Mouse (Mus musculus) embryonic facial prominence, embryonic 13.5 days (tissue): ENCODE measurements around the gene Lrrc34. TPM values are rescaled to one million over a fixed set of nuclear protein-coding genes. Genes with fewer than 3 reads are reported as not detected.

Experiments used
- ATAC-seq: fragments of 200-750 bp; cut with Nextera tagmentation; 2 replicates; pipeline ENCODE4 v1.8.0; 2017; ENCODE audit warnings: low read depth; ENCODE audit not compliant: insufficient number of reproducible peaks, insufficient read depth, low FRiP score, low TSS enrichment
- H3K27ac ChIP-seq: fragments of 300-500 bp; sonication (generic); 2 replicates; pipeline ENCODE4 v1.5.1; 2015; ENCODE audit warnings: moderate library complexity, mild to moderate bottlenecking, inconsistent platforms
- H3K27me3 ChIP-seq: fragments of 300-500 bp; sonication (generic); 2 replicates; pipeline ENCODE4 v1.6.1; 2015; ENCODE audit warnings: mild to moderate bottlenecking, inconsistent platforms
- H3K36me3 ChIP-seq: fragments of 300-500 bp; sonication (generic); 2 replicates; pipeline ENCODE4 v1.6.1; 2015; ENCODE audit warnings: mild to moderate bottlenecking, inconsistent platforms
- H3K4me1 ChIP-seq: fragments of 300-500 bp; sonication (generic); 2 replicates; pipeline ENCODE4 v1.6.1; 2015; ENCODE audit warnings: inconsistent platforms
- H3K4me2 ChIP-seq: fragments of 300-500 bp; sonication (generic); 2 replicates; pipeline ENCODE4 v1.6.1; 2015; ENCODE audit warnings: moderate library complexity, mild to moderate bottlenecking, inconsistent platforms
- H3K4me3 ChIP-seq: fragments of 300-500 bp; sonication (generic); 2 replicates; pipeline ENCODE4 v1.5.1; 2015; ENCODE audit warnings: mild to moderate bottlenecking, inconsistent platforms
- H3K9ac ChIP-seq: fragments of 300-500 bp; sonication (generic); 2 replicates; pipeline ENCODE4 v1.6.1; 2015; ENCODE audit warnings: mild to moderate bottlenecking, inconsistent platforms
- H3K9me3 ChIP-seq: fragments of 300-500 bp; sonication (generic); 2 replicates; pipeline ENCODE4 v1.6.1; 2016; ENCODE audit warnings: inconsistent platforms
- WGBS: fragments of 180-500 bp; shearing (Covaris S2); methylation state at CpG from one replicate; pipeline ENCODE4 v1.1.7; 2015; ENCODE audit warnings: mixed read lengths; 5-methylcytosine and 5-hydroxymethylcytosine counted together
- polyA plus RNA-seq: library from polyadenylated mRNA; unstranded; fragments of >200 nt; fragmentation: Nextera tagmentation; extraction: Ambion mirVana; gene quantifications from 2 replicates; pipeline ENCODE4 v1.2.1, GENCODE M21; 2015

The Lrrc34 gene
- polyA plus RNA-seq = 1.3 and 1.4 TPM in 2 replicates

- Histone ChIP-seq H3K4me3 (peak within 1 kb of the TSS; percentile 46), H3K9me3 (no peaks in the 10 kb centered on the region), H3K4me2 (peak within 1 kb of the TSS; percentile 77), H3K9ac (peak within 1 kb of the TSS; percentile 68), H3K4me1 (peaks cover 22% of the 10 kb centered on the region), H3K27ac (no peak within 1 kb of the TSS), H3K36me3 (no peaks in the 10 kb centered on the region), H3K27me3 (peaks cover 39% of the 10 kb centered on the region)
- 3% methylated on average over 25 of the region's 25 CpGs for WGBS
- peak; percentile 72 for ATAC-seq
Observed at GRCm38 (mm10) chr3:30647440-30648090, at the start of gene Lrrc34. Gene Lrrc34 (minus strand): TSS chr3:30647869.

GRCm38 (mm10) chr3:30696346-30696745, 48.7 kb upstream of the Lrrc34 start:
- no peak for ATAC-seq
- 10% methylated on average over 2 of the region's 2 CpGs for WGBS
- Histone ChIP-seq H3K9ac (no peak overlapping the region), H3K27me3 (no peaks in the 10 kb centered on the region), H3K4me2 (no peak overlapping the region), H3K27ac (no peak overlapping the region), H3K4me3 (no peak overlapping the region), H3K9me3 (no peaks in the 10 kb centered on the region), H3K4me1 (no peaks in the 10 kb centered on the region), H3K36me3 (no peaks in the 10 kb centered on the region)

GRCm38 (mm10) chr3:30695661-30696060, 48.0 kb upstream of the Lrrc34 start:
- no peaks in the 10 kb centered on the region for H3K4me1 ChIP-seq
- ATAC-seq = no peak
- WGBS = 92% methylated on average over 2 of the region's 2 CpGs

GRCm38 (mm10) chr3:30690976-30691375, 43.3 kb upstream of the Lrrc34 start:
- Histone ChIP-seq H3K4me2 (no peak overlapping the region), H3K27me3 (no peaks in the 10 kb centered on the region), H3K27ac (no peak overlapping the region), H3K9me3 (no peaks in the 10 kb centered on the region), H3K9ac (no peak overlapping the region), H3K4me1 (no peaks in the 10 kb centered on the region), H3K4me3 (no peak overlapping the region), H3K36me3 (no peaks in the 10 kb centered on the region)
- ATAC-seq = no peak
- 54% methylated on average over 7 of the region's 7 CpGs for WGBS

More at GRCm38 (mm10) chr3:30695661-30696060, 48.0 kb upstream of the Lrrc34 start:
- Histone ChIP-seq H3K4me3 (no peak overlapping the region), H3K27ac (no peak overlapping the region), H3K36me3 (no peaks in the 10 kb centered on the region), H3K4me2 (no peak overlapping the region), H3K9me3 (no peaks in the 10 kb centered on the region), H3K27me3 (no peaks in the 10 kb centered on the region), H3K9ac (no peak overlapping the region)

- no peak overlapping the region for H3K9ac ChIP-seq
- H3K36me3 ChIP-seq = no peaks in the 10 kb centered on the region
- ATAC-seq = no peak
- WGBS = 72% methylated on average over 3 of the region's 3 CpGs
- H3K4me2 ChIP-seq = no peak overlapping the region
- no peak overlapping the region for H3K27ac ChIP-seq
- no peaks in the 10 kb centered on the region for H3K9me3 ChIP-seq
- no peaks in the 10 kb centered on the region for H3K4me1 ChIP-seq
- no peak overlapping the region for H3K4me3 ChIP-seq
- H3K27me3 ChIP-seq = no peaks in the 10 kb centered on the region
Observed at GRCm38 (mm10) chr3:30687216-30687615, 39.5 kb upstream of the Lrrc34 start.

DNA sequence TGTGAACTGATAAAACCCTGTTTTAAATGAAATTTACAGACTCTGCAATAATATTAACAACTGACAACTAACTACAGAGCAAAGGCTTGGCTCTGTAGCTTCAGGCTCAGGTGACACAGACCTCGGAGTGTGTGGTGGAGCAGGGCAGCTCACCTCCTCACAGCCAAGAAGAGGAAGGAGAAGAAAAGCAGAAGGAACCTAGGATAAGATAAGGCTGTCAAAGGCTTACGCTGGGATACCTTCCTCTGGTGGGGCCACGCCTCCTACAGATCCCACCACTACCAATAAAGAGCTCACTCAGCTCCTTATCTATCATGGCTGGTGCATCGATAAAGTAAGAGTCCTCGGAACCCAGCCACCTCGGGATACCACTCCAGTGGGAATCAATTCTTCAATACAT, 35.5 kb upstream of the Lrrc34 start:
- Histone ChIP-seq H3K4me2 (no peak overlapping the region), H3K4me1 (no peaks in the 10 kb centered on the region), H3K27me3 (no peaks in the 10 kb centered on the region), H3K9me3 (no peaks in the 10 kb centered on the region), H3K9ac (no peak overlapping the region), H3K4me3 (no peak overlapping the region), H3K27ac (no peak overlapping the region), H3K36me3 (no peaks in the 10 kb centered on the region)
- no peak for ATAC-seq
- WGBS = 86% methylated on average over 6 of the region's 6 CpGs

- no peaks in the 10 kb centered on the region for H3K27me3 ChIP-seq
- no peak for ATAC-seq
- H3K27ac ChIP-seq = no peak overlapping the region
- H3K4me3 ChIP-seq = no peak overlapping the region
- H3K36me3 ChIP-seq = no peaks in the 10 kb centered on the region
- 82% methylated on average over 9 of the region's 9 CpGs for WGBS
- H3K9ac ChIP-seq = no peak overlapping the region
- H3K4me2 ChIP-seq = no peak overlapping the region
- no peaks in the 10 kb centered on the region for H3K4me1 ChIP-seq
- no peaks in the 10 kb centered on the region for H3K9me3 ChIP-seq
Observed at GRCm38 (mm10) chr3:30658486-30658885, 10.8 kb upstream of the Lrrc34 start.

GRCm38 (mm10) chr3:30655937-30656336, 8.3 kb upstream of the Lrrc34 start:
- no peak for ATAC-seq
- WGBS = 81% methylated on average over 5 of the region's 5 CpGs

DNA sequence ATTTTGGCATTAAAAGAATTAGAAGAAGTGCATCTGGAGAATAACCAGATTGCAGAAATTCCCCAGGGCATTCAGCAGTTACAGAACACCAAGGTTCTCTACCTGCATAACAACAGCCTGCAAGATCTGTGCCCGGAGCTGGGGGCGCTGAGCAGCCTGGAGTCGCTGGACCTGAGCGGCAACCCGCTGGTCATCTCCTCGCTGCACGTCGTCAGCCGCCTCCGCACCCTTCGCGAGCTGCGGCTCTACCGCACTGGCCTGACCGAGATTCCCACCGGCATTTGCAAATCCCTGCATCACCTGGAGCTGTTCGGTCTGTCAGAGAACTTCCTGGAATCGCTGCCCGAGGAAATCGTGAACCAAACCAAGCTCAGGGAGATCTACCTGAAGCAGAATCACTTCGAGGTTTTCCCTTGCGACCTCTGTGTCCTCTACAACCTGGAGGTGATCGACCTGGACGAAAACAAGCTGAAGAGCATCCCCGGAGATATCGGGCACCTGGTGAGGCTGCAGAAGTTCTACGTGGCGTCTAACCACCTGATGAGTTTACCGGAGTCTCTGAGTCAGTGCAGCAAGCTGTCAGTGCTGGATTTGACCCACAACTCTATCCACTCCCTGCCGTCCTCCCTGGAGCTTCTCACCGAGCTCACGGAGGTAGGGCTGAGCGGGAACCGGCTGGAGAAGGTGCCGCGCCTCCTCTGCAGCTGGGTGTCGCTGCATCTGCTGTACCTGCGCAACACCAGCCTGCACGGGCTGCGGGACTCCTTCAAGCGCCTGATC, 2.6 kb upstream of the Lrrc34 start:
- peaks cover 22% of the 10 kb centered on the region for H3K4me1 ChIP-seq
- peak; percentile 54 for ATAC-seq
- H3K4me2 ChIP-seq = peak overlapping the region; percentile 85
- under 1% methylated on average over 41 of the region's 41 CpGs for WGBS
- peaks cover 39% of the 10 kb centered on the region for H3K27me3 ChIP-seq
- H3K9ac ChIP-seq = peak overlapping the region; percentile 60
- H3K4me3 ChIP-seq = peak overlapping the region; percentile 45
- no peaks in the 10 kb centered on the region for H3K36me3 ChIP-seq
- H3K27ac ChIP-seq = no peak overlapping the region
- no peaks in the 10 kb centered on the region for H3K9me3 ChIP-seq

More at GRCm38 (mm10) chr3:30655937-30656336, 8.3 kb upstream of the Lrrc34 start:
- Histone ChIP-seq H3K4me1 (no peaks in the 10 kb centered on the region), H3K4me2 (no peak overlapping the region), H3K4me3 (no peak overlapping the region), H3K9ac (no peak overlapping the region), H3K27me3 (peaks cover 5% of the 10 kb centered on the region), H3K36me3 (no peaks in the 10 kb centered on the region), H3K27ac (no peak overlapping the region), H3K9me3 (no peaks in the 10 kb centered on the region)

DNA sequence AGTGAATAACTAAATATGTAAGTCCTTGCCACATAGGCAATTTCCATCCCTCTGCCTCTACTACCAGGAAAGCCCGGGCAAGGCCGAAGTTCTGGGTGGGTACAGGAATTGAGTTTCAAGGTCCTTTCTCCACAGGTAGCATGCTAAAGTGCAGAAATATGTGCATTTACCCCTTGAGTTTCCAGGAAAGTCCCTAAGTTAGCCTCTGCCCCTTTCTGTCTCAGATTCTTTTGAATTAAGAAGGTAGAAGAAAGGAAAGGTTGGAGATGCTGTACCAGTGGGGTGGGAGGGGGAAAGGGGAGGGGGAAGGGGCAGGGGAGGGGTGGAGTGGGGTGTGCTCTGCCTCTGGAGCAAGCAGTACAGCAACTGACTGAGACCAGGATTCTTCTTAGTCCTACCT, 797 bp upstream of the Lrrc34 start:
- WGBS = 96% methylated on average over 2 of the region's 2 CpGs
- Histone ChIP-seq H3K4me3 (no peak overlapping the region), H3K4me1 (peaks cover 22% of the 10 kb centered on the region), H3K9me3 (no peaks in the 10 kb centered on the region), H3K9ac (no peak overlapping the region), H3K36me3 (no peaks in the 10 kb centered on the region), H3K27ac (no peak overlapping the region), H3K27me3 (peaks cover 39% of the 10 kb centered on the region), H3K4me2 (no peak overlapping the region)
- no peak for ATAC-seq

DNA sequence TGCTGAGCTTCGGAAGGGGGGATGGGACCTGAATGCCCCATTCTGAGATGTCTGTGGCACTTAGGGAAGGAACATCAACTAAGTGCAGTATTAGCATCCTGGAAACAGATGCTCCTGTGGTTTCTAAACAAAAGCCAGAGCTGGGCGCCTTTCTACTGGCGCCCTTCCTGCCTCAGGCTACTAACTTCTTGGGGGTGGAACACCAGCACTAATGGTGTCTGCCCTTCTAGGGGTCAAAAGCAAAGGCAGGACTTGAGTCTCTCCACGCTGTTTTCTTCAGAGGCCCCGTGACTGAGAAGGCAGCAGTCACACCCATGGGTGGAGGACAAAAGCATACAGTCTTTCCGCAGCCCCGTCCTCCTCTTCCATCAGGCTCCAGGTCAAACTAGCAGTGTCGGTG, 908 bp downstream of the Lrrc34 start:
- H3K4me2 ChIP-seq = peak overlapping the region; percentile 77
- peaks cover 39% of the 10 kb centered on the region for H3K27me3 ChIP-seq
- H3K4me1 ChIP-seq = peaks cover 22% of the 10 kb centered on the region
- no peak overlapping the region for H3K4me3 ChIP-seq
- no peaks in the 10 kb centered on the region for H3K36me3 ChIP-seq
- WGBS = 26% methylated on average over 8 of the region's 8 CpGs
- H3K27ac ChIP-seq = no peak overlapping the region
- ATAC-seq = no peak
- no peak overlapping the region for H3K9ac ChIP-seq
- no peaks in the 10 kb centered on the region for H3K9me3 ChIP-seq

DNA sequence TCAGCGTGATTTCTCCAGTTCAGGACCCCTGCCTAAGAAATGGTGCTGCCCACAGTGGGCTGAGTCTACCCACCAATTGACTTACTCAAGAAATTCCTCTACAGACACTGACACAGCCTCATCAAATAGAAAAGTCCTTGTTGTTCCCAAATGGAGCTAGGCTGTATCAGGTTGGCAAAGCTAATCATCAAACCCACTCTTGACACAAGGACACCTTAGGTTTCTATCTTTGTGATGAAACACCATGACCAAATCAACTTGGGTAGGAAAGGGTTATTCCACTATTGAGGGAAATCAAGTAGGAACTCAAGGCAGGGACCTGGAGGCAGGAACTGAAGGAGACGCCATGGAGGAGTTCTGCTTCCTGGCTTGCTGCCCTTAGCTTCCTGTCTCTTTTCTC, 3.5 kb downstream of the Lrrc34 start, which contains the start of gene Lrriq4:
Lrriq4 (plus strand) TSS at position 301 of the 400 bp plus-strand sequence.
- H3K36me3 ChIP-seq = no peaks in the 10 kb centered on the region
- no peak within 1 kb of the TSS for H3K4me3 ChIP-seq
- 69% methylated on average over 2 of the region's 2 CpGs for WGBS
- no peak within 1 kb of the TSS for H3K4me2 ChIP-seq
- H3K9ac ChIP-seq = no peak within 1 kb of the TSS
- no peak for ATAC-seq
- peaks cover 17% of the 10 kb centered on the region for H3K27me3 ChIP-seq
- H3K4me1 ChIP-seq = peaks cover 10% of the 10 kb centered on the region
- no peak within 1 kb of the TSS for H3K27ac ChIP-seq
- H3K9me3 ChIP-seq = no peaks in the 10 kb centered on the region
